Mouse (Mus musculus) MEL (cell line): ENCODE measurements at regions not wholly inside any gene's neighbourhood (a gene's known extent, or its start where the extent isn't known, plus 50 kb on each side); places are given as distances from the start of the nearest gene placed in this dataset.

ENCODE experiments used
- DNase-seq: peaks from one replicate; pipeline ENCODE4 v3.0.0; 2011; ENCODE audit warnings: low read depth, low spot score
- H3K27ac ChIP-seq: 2 replicates; pipeline ENCODE4 v1.5.1; 2012; ENCODE audit warnings: low read depth, mild to moderate bottlenecking, control low read depth, low read length, moderate library complexity; ENCODE audit not compliant: control insufficient read depth
- H3K27me3 ChIP-seq, 2 experiments: fragments of 150-350 bp in 1 of 2; sonication (generic) in 1 of 2; 2 replicates each; pipeline ENCODE4 v1.6.1; 2012; ENCODE audit warnings: low read length in 2 of 2, mild to moderate bottlenecking in 2 of 2, improper control_type of control experiment in 1 of 2, moderate library complexity in 1 of 2; ENCODE audit not compliant: insufficient read depth in 2 of 2, control insufficient read depth in 1 of 2
- H3K36me3 ChIP-seq, 2 experiments: 2 replicates each; pipeline ENCODE4 v1.6.1; 2012 to 2014; ENCODE audit warnings: low read length in 2 of 2, improper control_type of control experiment in 1 of 2, inconsistent platforms in 1 of 2, mild to moderate bottlenecking in 1 of 2; ENCODE audit not compliant: insufficient read depth in 2 of 2, control insufficient read depth in 1 of 2
- H3K4me1 ChIP-seq, 2 experiments: fragments of 150-350 bp in 1 of 2; sonication (generic) in 1 of 2; 2 replicates each; pipeline ENCODE4 v1.6.1; 2012; ENCODE audit warnings: low read length in 2 of 2, improper control_type of control experiment in 1 of 2, mild to moderate bottlenecking in 1 of 2; ENCODE audit not compliant: insufficient read depth in 2 of 2, control insufficient read depth in 1 of 2
- H3K4me3 ChIP-seq, 2 experiments: fragments of 150-350 bp in 1 of 2; sonication (generic) in 1 of 2; 2 replicates each; pipeline ENCODE4 v1.5.1; 2012; ENCODE audit warnings: low read depth in 2 of 2, low read length in 2 of 2, mild to moderate bottlenecking in 2 of 2, moderate library complexity in 2 of 2, control low read depth in 1 of 2, improper control_type of control experiment in 1 of 2; ENCODE audit not compliant: control insufficient read depth in 1 of 2, insufficient read depth in 1 of 2
- H3K79me2 ChIP-seq: 2 replicates; pipeline ENCODE4 v1.6.1; 2012; ENCODE audit warnings: mild to moderate bottlenecking, low read length, moderate library complexity; ENCODE audit not compliant: control insufficient read depth, poor library complexity, insufficient read depth
- H3K9ac ChIP-seq: 2 replicates; pipeline ENCODE4 v1.6.1; 2012; ENCODE audit warnings: low read depth, mild to moderate bottlenecking, control low read depth, low read length, moderate library complexity; ENCODE audit not compliant: control insufficient read depth, poor library complexity, severe bottlenecking
- H3K9me3 ChIP-seq: fragments of 150-350 bp; sonication (generic); replicated peaks from 2 replicates; pipeline ENCODE4 v1.6.1; 2012; ENCODE audit warnings: mild to moderate bottlenecking, low read length, improper control_type of control experiment, moderate library complexity; ENCODE audit not compliant: insufficient read depth
- CTCF ChIP-seq, 3 experiments: IDR thresholded peaks in 2 of 3; conservative IDR thresholded peaks in 1 of 3; 2 replicates each; pipeline ENCODE4 v1.5.1; 2011 to 2012; ENCODE audit warnings: low read length in 3 of 3, low read depth in 2 of 3, mild to moderate bottlenecking in 2 of 3, improper control_type of control experiment in 1 of 3, inconsistent platforms in 1 of 3, mixed read lengths in 1 of 3, moderate library complexity in 1 of 3; ENCODE audit not compliant: control insufficient read depth in 1 of 3, insufficient read depth in 1 of 3, poor library complexity in 1 of 3, severe bottlenecking in 1 of 3
- E2F4 ChIP-seq: IDR thresholded peaks from 2 replicates; pipeline ENCODE4 v1.6.1; 2011; ENCODE audit warnings: low read depth, low read length, improper control_type of control experiment, borderline replicate concordance
- EP300 ChIP-seq, 2 experiments: IDR thresholded peaks; 2 replicates each; pipeline ENCODE4 v1.6.1; 2011; ENCODE audit warnings: improper control_type of control experiment in 2 of 2, low read length in 2 of 2, low read depth in 1 of 2, mild to moderate bottlenecking in 1 of 2
- ETS1 ChIP-seq: IDR thresholded peaks from 2 replicates; pipeline ENCODE4 v1.6.1; 2012; ENCODE audit warnings: low read depth, mild to moderate bottlenecking, inconsistent platforms, low read length, improper control_type of control experiment, moderate library complexity
- GABPA ChIP-seq: IDR thresholded peaks from 2 replicates; pipeline ENCODE4 v1.6.1; 2012; ENCODE audit warnings: low read depth, mild to moderate bottlenecking, inconsistent platforms, low read length, improper control_type of control experiment, moderate library complexity
- HCFC1 ChIP-seq: IDR thresholded peaks from 2 replicates; pipeline ENCODE4 v1.6.1; 2012; ENCODE audit warnings: low read depth, mild to moderate bottlenecking, inconsistent platforms, low read length, improper control_type of control experiment, moderate library complexity
- JUND ChIP-seq: IDR thresholded peaks from 2 replicates; pipeline ENCODE4 v1.6.1; 2011; ENCODE audit warnings: low read depth, mild to moderate bottlenecking, improper control_type of control experiment, low read length
- KAT2A ChIP-seq: conservative IDR thresholded peaks from 2 replicates; pipeline ENCODE4 v1.6.1; 2012; ENCODE audit warnings: low read depth, low read length, improper control_type of control experiment, inconsistent platforms
- MXI1 ChIP-seq: IDR thresholded peaks from 2 replicates; pipeline ENCODE4 v1.6.1; 2011; ENCODE audit warnings: mild to moderate bottlenecking, low read depth, low read length, improper control_type of control experiment
- TAL1 ChIP-seq: IDR thresholded peaks from 2 replicates; pipeline ENCODE4 v1.6.1; 2012; ENCODE audit warnings: mild to moderate bottlenecking, inconsistent platforms, low read length, moderate library complexity, mixed read lengths
- UBTF ChIP-seq: IDR thresholded peaks from 2 replicates; pipeline ENCODE4 v1.6.1; 2012; ENCODE audit warnings: low read depth, mild to moderate bottlenecking, inconsistent platforms, low read length, improper control_type of control experiment, moderate library complexity, borderline replicate concordance; ENCODE audit not compliant: insufficient read depth
- USF2 ChIP-seq, 2 experiments: IDR thresholded peaks; 2 replicates each; pipeline ENCODE4 v1.6.1; 2011 to 2012; ENCODE audit warnings: improper control_type of control experiment in 2 of 2, low read length in 2 of 2, borderline replicate concordance in 1 of 2, inconsistent platforms in 1 of 2, low read depth in 1 of 2, mild to moderate bottlenecking in 1 of 2; ENCODE audit not compliant: insufficient read depth in 1 of 2
- ZMIZ1 ChIP-seq: IDR thresholded peaks from 2 replicates; pipeline ENCODE4 v1.6.1; 2012; ENCODE audit warnings: low read depth, mild to moderate bottlenecking, inconsistent platforms, low read length, improper control_type of control experiment, moderate library complexity
- ZNF384 ChIP-seq: IDR thresholded peaks from 2 replicates; pipeline ENCODE4 v1.6.1; 2012; ENCODE audit warnings: low read depth, mild to moderate bottlenecking, inconsistent platforms, low read length, improper control_type of control experiment

GRCm38 (mm10) chr10:14207616-14208015 is 241.7 kb downstream of the Hivep2 start:
- Histone ChIP-seq H3K4me1 (no peaks in the 10 kb centered on the region), H3K36me3 (no peaks in the 10 kb centered on the region), H3K79me2 (no peaks in the 10 kb centered on the region), H3K9ac (no peak overlapping the region), H3K27me3 (no peaks in the 10 kb centered on the region), H3K27ac (no peak overlapping the region), H3K4me3 (no peak overlapping the region), H3K9me3 (no peaks in the 10 kb centered on the region)
- TF ChIP-seq CTCF (IDR thresholded peaks at IDR 0.05 in 2 of 3, conservative IDR thresholded peaks at IDR 0.05 in 1 of 3; ENCODE audit: control insufficient read depth in 1 of 3, insufficient read depth in 1 of 3, low read depth in 2 of 3, low read length in 3 of 3, poor library complexity in 1 of 3, severe bottlenecking in 1 of 3) (no peak), JUND (no peak)
- DNase-seq = peak; percentile 22

- no peaks in the 10 kb centered on the region for H3K4me1 ChIP-seq
- no peak for DNase-seq
- H3K36me3 ChIP-seq = no peaks in the 10 kb centered on the region
- no peaks in the 10 kb centered on the region for H3K27me3 ChIP-seq
- TF ChIP-seq UBTF = no peak
- TF ChIP-seq ZNF384 = no peak
- no peak for TF ChIP-seq GABPA
- no peak for TF ChIP-seq TAL1
- no peak for TF ChIP-seq USF2 (IDR thresholded peaks at IDR 0.05; ENCODE audit: borderline replicate concordance in 1 of 2, insufficient read depth in 1 of 2, low read depth in 1 of 2, low read length in 2 of 2)
- TF ChIP-seq ZMIZ1 = no peak
- TF ChIP-seq MXI1 = no peak
- no peak for TF ChIP-seq EP300 (IDR thresholded peaks at IDR 0.05; ENCODE audit: low read depth in 1 of 2, low read length in 2 of 2)
- TF ChIP-seq KAT2A = no peak
- no peak for TF ChIP-seq ETS1
- TF ChIP-seq HCFC1 = no peak
- no peak for TF ChIP-seq JUND
- TF ChIP-seq CTCF (IDR thresholded peaks at IDR 0.05 in 2 of 3, conservative IDR thresholded peaks at IDR 0.05 in 1 of 3; ENCODE audit: control insufficient read depth in 1 of 3, insufficient read depth in 1 of 3, low read depth in 2 of 3, low read length in 3 of 3, poor library complexity in 1 of 3, severe bottlenecking in 1 of 3) = no peak
- no peak for TF ChIP-seq E2F4
- H3K9me3 ChIP-seq = no peaks in the 10 kb centered on the region
- H3K27ac ChIP-seq = no peak overlapping the region
- no peaks in the 10 kb centered on the region for H3K79me2 ChIP-seq
- no peak overlapping the region for H3K4me3 ChIP-seq
- H3K9ac ChIP-seq = no peak overlapping the region
Measured at GRCm38 (mm10) chr10:14207051-14207570, 241.2 kb downstream of the Hivep2 start.
